Mouse (Mus musculus) leukemia stem cell, adult 10-12 weeks (primary cell): Measurements from ENCODE around the gene Zfp968. TPM values are rescaled to one million over a fixed set of nuclear protein-coding genes. Genes with fewer than 3 reads are reported as not detected.

Experiments
- polyA plus RNA-seq: library from polyadenylated mRNA; stranded (reverse); fragments of >175 nt; gene quantifications from 2 replicates; pipeline ENCODE4 v1.2.3, GENCODE M21; 2012; ENCODE audit warnings: low replicate concordance

Zfp968 gene
- polyA plus RNA-seq: 1.1 TPM in 1 of 2 replicates, not detected in the other

DNA sequence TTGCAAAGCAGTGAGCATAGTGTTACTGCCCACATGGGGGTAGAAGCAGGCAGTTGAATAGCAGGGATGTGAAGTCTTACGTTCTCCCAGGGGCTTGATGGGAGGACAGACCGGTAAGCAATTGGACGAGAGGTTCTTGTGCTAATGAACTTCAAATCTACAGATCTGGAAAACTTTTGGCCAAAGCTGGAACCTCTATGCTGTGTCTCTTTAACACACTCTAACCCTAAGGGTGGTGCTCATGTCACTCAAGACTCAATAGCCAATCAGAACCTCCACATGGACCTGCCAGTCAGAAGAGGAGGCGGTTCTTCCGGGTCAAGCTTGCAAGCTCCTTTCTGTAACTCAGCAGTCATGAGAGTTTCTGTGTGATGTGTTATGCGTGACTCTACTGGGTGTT, at the start of gene Zfp968:
TSS of gene Zfp968 (plus strand) at position 301 of the 400 bp plus-strand sequence.

DNA sequence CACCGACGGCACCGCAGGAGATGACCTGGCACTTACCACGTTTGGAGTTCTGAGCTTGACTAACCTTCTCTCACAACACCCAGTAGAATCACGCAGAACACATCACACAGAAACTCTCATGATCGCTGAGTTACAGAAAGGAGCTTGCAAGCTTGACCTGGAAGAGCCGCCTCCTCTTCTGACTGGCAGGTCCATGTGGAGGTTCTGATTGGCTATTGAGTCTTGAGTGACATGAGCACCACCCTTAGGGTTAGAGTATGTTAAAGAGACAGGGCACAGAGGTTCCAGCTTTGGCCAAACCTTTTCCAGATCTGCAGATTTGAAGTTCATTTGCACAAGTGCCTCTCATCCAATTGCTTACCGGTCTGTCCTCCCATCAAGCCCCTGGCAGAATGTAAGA, 34.1 kb upstream of the Zfp968 start, which contains the start of gene Gm4631:
TSS of gene Gm4631 (minus strand) at position 101 of the 400 bp plus-strand sequence.

Other genes with a start within 250 kb of the Zfp968 start
- not detected in 2 replicates for gene Gm14399, start 230.4 kb upstream of the Zfp968 start, polyA plus RNA-seq
- not detected in 2 replicates for gene Gm14443, start 196.6 kb upstream of the Zfp968 start, polyA plus RNA-seq
- gene Gm14391, start 165.5 kb upstream of the Zfp968 start, polyA plus RNA-seq: 0.28 and 1.2 TPM in 2 replicates
- not detected in 2 replicates for gene Gm14440, start 97.3 kb upstream of the Zfp968 start, polyA plus RNA-seq
- 0.15 and 0.39 TPM in 2 replicates for gene Gm4631, start 34.2 kb upstream of the Zfp968 start, polyA plus RNA-seq
- not detected in 2 replicates for gene Gm4724, start 63.4 kb downstream of the Zfp968 start, polyA plus RNA-seq
- gene Zfp965, start 97.5 kb downstream of the Zfp968 start, polyA plus RNA-seq: not detected in 2 replicates